ENCODE assay signal across 14 mouse cellular contexts in the genomic region with DNA sequence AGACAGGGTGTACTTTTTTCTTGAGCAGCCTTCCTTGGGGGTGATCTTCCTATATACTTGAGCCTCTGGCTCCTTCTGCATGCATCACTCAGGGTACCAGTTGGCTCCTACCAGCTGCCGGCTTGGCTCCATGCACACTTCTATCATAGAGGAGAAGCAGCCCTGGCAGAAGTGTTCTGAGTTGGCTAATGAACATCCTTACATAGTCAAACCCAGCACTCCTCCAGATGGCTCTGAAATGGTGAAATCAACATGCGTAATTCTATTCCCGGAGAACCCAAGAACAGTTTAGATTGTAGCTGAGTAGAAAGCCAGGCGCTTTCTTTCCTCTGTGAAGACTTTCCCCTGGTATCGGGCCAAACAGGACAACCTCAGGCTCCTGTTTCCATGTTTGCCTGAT.
DNase-seq lines count a peak whose midpoint lies in the region; ATAC-seq lines count a peak whose summit lies in the region.
"Had no signal": no experiment of that assay in that cellular context is flagged by ENCODE, and none has a peak within 500 bp of the region (broad histone marks: within the 10 kb centered on the region; RNA-seq: fewer than 3 reads in every experiment).

No protein-coding gene starts in this region.

- ATAC-seq in frontal cortex, adult (ENCODE audit: low TSS enrichment) = peak; percentile 97
- ATAC-seq: liver, embryonic 12.5 days; midbrain, embryonic 13.5 days had no signal

- DNase-seq in frontal cortex, postnatal 14 days (ENCODE audit: low spot score in 2 of 2) = no peak
- peak; percentile 12 to 19 for DNase-seq in frontal cortex, postnatal 25 days (ENCODE audit: low spot score in 2 of 2)
- peak; percentile 55 to 59 for DNase-seq in left cerebral cortex, adult 18-20 months (ENCODE audit: low spot score in 2 of 2)
- DNase-seq in right cerebral cortex, postnatal 25 days = peak; percentile 56
- DNase-seq in neural tube, embryonic 10.5 days (ENCODE audit: extremely low spot score, low spot score) = no peak
- no peak for DNase-seq in kidney, adult 9 months
- DNase-seq in adrenal gland, adult 8-10 months = no peak
- DNase-seq: cerebellum, adult 9-10 months; kidney, adult 8-10 months; lung, postnatal 10 days; thymus, postnatal 4 days had no signal

Comparison
In these comparisons a context has a peak if more than half of its experiments do, and no peak if none do; other contexts are left out.
1. DNase-seq: peak in frontal cortex, postnatal 25 days (2 of 2), left cerebral cortex, adult 18-20 months (2 of 2) and right cerebral cortex, postnatal 25 days (single experiment); none in frontal cortex, postnatal 14 days (0 of 2), neural tube, embryonic 10.5 days (single experiment), kidney, adult 9 months (single experiment) and adrenal gland, adult 8-10 months (single experiment).